Mouse (Mus musculus): ENCODE measurements around the gene Vmn2r89. TPM values are rescaled to one million over a fixed set of nuclear protein-coding genes. Genes with fewer than 3 reads are reported as not detected.
"Not testable (repeated sequence)": the region's sequence is repeated elsewhere in the genome, so short reads cannot be mapped to it uniquely, and the experiment has no call there.

Gene Vmn2r89
- not detected for polyA plus RNA-seq (2012; fragmentation: generic; extraction: Trizol)

DNA sequence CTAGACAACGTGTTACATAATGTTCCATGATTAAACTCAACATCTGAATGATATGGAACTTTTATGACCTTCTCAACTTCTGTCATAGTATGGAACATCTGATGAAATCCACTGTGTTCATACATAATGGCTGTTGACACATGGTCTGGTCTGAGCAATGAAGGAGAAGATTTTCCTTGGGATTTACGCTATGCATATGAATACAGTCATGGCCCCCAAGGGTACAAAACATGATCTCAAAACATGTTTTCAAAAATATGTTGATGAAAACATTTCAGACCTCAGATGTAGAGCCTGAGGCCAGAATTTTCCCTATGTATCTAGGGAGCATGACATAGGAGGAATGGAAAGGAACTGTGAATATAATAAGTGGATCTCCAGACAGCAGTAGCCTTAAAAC, at the start of gene Vmn2r89:
TSS of gene Vmn2r89 (plus strand) at position 301 of the 400 bp plus-strand sequence.
- not testable (repeated sequence) for H3K4me2 ChIP-seq (ENCODE audit: low read depth); H3K27me3 ChIP-seq (ENCODE audit: control insufficient read depth, insufficient read depth, insufficient read length); H3K36me3 ChIP-seq (ENCODE audit: control insufficient read depth, insufficient read depth); H3K4me3 ChIP-seq; H3K79me2 ChIP-seq (ENCODE audit: control insufficient read depth, insufficient read depth); H3ac ChIP-seq (ENCODE audit: control insufficient read depth, insufficient read length)

DNA sequence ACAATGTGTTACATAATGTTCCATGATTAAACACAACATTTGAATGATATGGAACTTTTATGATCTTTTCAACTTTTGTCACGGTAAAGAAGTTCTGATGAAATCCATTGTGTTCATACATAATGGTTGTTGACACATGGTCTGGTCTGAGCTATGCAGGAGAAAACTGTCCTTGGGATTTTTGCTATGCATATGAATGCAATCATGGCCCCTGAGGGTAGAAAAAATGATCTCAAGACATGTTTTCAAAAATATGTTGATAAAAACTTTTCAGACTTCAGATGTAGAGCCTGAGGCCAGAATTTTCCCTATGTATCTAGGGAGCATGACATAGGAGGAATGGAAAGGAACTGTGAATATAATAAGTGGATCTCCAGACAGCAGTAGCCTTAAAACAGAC, 41.1 kb upstream of the Vmn2r89 start, which contains the start of gene Vmn2r88:
TSS of gene Vmn2r88 (plus strand) at position 301 of the 400 bp plus-strand sequence.
- Histone ChIP-seq H3K27me3 (ENCODE audit: control insufficient read depth, insufficient read depth, insufficient read length) (no peaks in the 10 kb centered on the region), H3K79me2 (ENCODE audit: control insufficient read depth, insufficient read depth) (no peaks in the 10 kb centered on the region), H3ac (ENCODE audit: control insufficient read depth, insufficient read length) (no peak within 1 kb of the TSS), H3K4me2 (ENCODE audit: low read depth) (no peak within 1 kb of the TSS), H3K36me3 (ENCODE audit: control insufficient read depth, insufficient read depth) (no peaks in the 10 kb centered on the region), H3K4me3 (no peak within 1 kb of the TSS)
- no peak for TF ChIP-seq USF1 (IDR thresholded peaks at IDR 0.05; ENCODE audit: low read depth)
- TF ChIP-seq MYOD1 (IDR thresholded peaks at IDR 0.05; ENCODE audit: control insufficient read depth in 1 of 3, insufficient read length in 2 of 3, low read depth in 2 of 3), result no peak
- TF ChIP-seq CEBPB (IDR thresholded peaks at IDR 0.05; ENCODE audit: insufficient read depth, poor library complexity, severe bottlenecking), result no peak
- TF ChIP-seq TCF12 (IDR thresholded peaks at IDR 0.05; ENCODE audit: insufficient read depth, poor library complexity, severe bottlenecking), result no peak
- no peak for TF ChIP-seq SRF (IDR thresholded peaks at IDR 0.05; ENCODE audit: control insufficient read depth, insufficient read length, low read depth)
- TF ChIP-seq MYOG (IDR thresholded peaks at IDR 0.05; ENCODE audit: control insufficient read depth in 1 of 3, insufficient read depth in 1 of 3, insufficient read length in 2 of 3, low read depth in 2 of 3), result no peak
- TF ChIP-seq TCF3 (IDR thresholded peaks at IDR 0.05; ENCODE audit: insufficient read length, low read depth), result no peak
- TF ChIP-seq E2F4 (IDR thresholded peaks at IDR 0.05; ENCODE audit: insufficient read depth), result no peak
- no peak for TF ChIP-seq POLR2A (IDR thresholded peaks at IDR 0.05; ENCODE audit: insufficient read length, low read depth)
- TF ChIP-seq REST (IDR thresholded peaks at IDR 0.05; ENCODE audit: insufficient read depth, insufficient read length), result no peak
- TF ChIP-seq MAX (IDR thresholded peaks at IDR 0.05; ENCODE audit: low read depth), result no peak
- TF ChIP-seq POLR2AphosphoS2 (IDR thresholded peaks at IDR 0.05; ENCODE audit: insufficient read length, low read depth), result no peak

DNA sequence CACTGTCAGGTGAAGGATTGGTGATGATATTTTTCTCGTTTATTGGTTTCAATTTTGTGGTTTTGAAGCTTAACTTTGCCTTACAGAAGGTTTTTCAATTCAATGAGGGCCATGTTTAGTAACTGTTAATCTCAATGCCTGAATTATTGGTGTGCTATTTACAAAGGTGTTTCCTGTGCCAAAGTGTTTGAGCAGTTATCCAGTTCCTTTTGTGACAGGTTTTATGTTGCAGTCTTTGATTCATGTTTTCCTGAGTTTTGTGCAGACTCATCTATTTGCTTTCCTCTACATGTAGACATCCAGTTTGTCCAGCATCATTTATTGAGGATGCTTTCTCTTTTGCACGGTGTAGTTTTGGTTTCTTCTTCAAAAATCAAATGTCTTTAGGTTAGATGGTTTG, 27.8 kb upstream of the Vmn2r89 start:
- Histone ChIP-seq H3K79me2 (ENCODE audit: control insufficient read depth, insufficient read depth) (no peaks in the 10 kb centered on the region), H3K4me2 (ENCODE audit: low read depth) (no peak overlapping the region), H3K36me3 (ENCODE audit: control insufficient read depth, insufficient read depth) (no peaks in the 10 kb centered on the region), H3K4me3 (no peak overlapping the region), H3ac (ENCODE audit: control insufficient read depth, insufficient read length) (no peak overlapping the region), H3K27me3 (ENCODE audit: control insufficient read depth, insufficient read depth, insufficient read length) (no peaks in the 10 kb centered on the region)
- TF ChIP-seq USF1 (IDR thresholded peaks at IDR 0.05; ENCODE audit: low read depth) (no peak), E2F4 (IDR thresholded peaks at IDR 0.05; ENCODE audit: insufficient read depth) (no peak), TCF12 (IDR thresholded peaks at IDR 0.05; ENCODE audit: insufficient read depth, poor library complexity, severe bottlenecking) (no peak), REST (IDR thresholded peaks at IDR 0.05; ENCODE audit: insufficient read depth, insufficient read length) (no peak), POLR2A (IDR thresholded peaks at IDR 0.05; ENCODE audit: insufficient read length, low read depth) (no peak), TCF3 (IDR thresholded peaks at IDR 0.05; ENCODE audit: insufficient read length, low read depth) (no peak), POLR2AphosphoS2 (IDR thresholded peaks at IDR 0.05; ENCODE audit: insufficient read length, low read depth) (no peak), MYOD1 (IDR thresholded peaks at IDR 0.05; ENCODE audit: control insufficient read depth in 1 of 3, insufficient read length in 2 of 3, low read depth in 2 of 3) (no peak), CEBPB (IDR thresholded peaks at IDR 0.05; ENCODE audit: insufficient read depth, poor library complexity, severe bottlenecking) (no peak), SRF (IDR thresholded peaks at IDR 0.05; ENCODE audit: control insufficient read depth, insufficient read length, low read depth) (no peak), MAX (IDR thresholded peaks at IDR 0.05; ENCODE audit: low read depth) (no peak)

DNA sequence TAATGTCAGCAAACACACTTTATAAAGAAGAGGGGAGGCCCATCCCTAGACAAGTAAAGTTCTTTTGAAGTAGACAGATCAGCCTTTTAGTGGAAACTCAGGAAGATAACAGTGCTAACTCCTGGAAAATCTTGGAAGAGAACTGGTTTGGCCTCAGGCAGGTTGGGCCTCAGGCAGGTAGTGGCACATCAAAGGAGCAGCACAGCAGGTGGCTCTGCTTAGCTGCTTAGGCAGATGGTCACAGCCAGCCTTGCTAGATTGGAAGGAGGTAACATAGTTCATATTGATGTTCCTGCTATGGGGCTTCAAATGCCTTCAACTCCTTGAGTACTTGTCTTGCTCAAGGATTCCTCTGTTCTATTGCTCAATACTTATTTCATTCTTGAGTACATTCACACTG, 21.5 kb upstream of the Vmn2r89 start:
- H3K27me3 ChIP-seq (ENCODE audit: control insufficient read depth, insufficient read depth, insufficient read length); H3K79me2 ChIP-seq (ENCODE audit: control insufficient read depth, insufficient read depth); H3K4me2 ChIP-seq (ENCODE audit: low read depth); H3ac ChIP-seq (ENCODE audit: control insufficient read depth, insufficient read length); H3K36me3 ChIP-seq (ENCODE audit: control insufficient read depth, insufficient read depth); H3K4me3 ChIP-seq: not testable (repeated sequence)

DNA sequence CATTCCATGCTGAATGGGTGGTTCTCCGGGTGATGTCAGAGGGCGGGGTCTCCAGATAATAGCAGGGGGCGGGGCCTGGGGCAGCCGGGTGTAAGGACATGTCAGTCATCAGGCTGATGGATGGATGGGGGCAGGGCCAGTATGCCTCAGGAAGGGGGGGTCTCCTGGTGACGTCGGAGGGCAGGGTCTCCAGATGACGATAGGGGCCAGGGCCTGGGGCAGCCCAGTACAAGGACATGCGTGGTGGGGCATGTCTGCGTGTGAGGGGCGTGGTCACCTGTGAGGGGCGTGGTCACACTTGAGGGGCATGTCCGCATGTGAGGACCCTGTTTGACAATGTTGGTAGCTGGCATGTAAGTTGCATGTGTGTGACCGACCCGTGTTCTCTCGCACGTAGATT, 17.1 kb upstream of the Vmn2r89 start:
- H3K27me3 ChIP-seq (ENCODE audit: control insufficient read depth, insufficient read depth, insufficient read length), result no peaks in the 10 kb centered on the region
- TF ChIP-seq POLR2AphosphoS2 (IDR thresholded peaks at IDR 0.05; ENCODE audit: insufficient read length, low read depth) (no peak), MYOG (IDR thresholded peaks at IDR 0.05; ENCODE audit: control insufficient read depth in 1 of 3, insufficient read depth in 1 of 3, insufficient read length in 2 of 3, low read depth in 2 of 3) (no peak), TCF12 (IDR thresholded peaks at IDR 0.05; ENCODE audit: insufficient read depth, poor library complexity, severe bottlenecking) (no peak), TCF3 (IDR thresholded peaks at IDR 0.05; ENCODE audit: insufficient read length, low read depth) (no peak), POLR2A (IDR thresholded peaks at IDR 0.05; ENCODE audit: insufficient read length, low read depth) (no peak), USF1 (IDR thresholded peaks at IDR 0.05; ENCODE audit: low read depth) (no peak), MYOD1 (IDR thresholded peaks at IDR 0.05; ENCODE audit: control insufficient read depth in 1 of 3, insufficient read length in 2 of 3, low read depth in 2 of 3) (no peak), MAX (IDR thresholded peaks at IDR 0.05; ENCODE audit: low read depth) (no peak), SRF (IDR thresholded peaks at IDR 0.05; ENCODE audit: control insufficient read depth, insufficient read length, low read depth) (no peak), CEBPB (IDR thresholded peaks at IDR 0.05; ENCODE audit: insufficient read depth, poor library complexity, severe bottlenecking) (no peak), E2F4 (IDR thresholded peaks at IDR 0.05; ENCODE audit: insufficient read depth) (no peak), REST (IDR thresholded peaks at IDR 0.05; ENCODE audit: insufficient read depth, insufficient read length) (no peak)
- H3K4me2 ChIP-seq (ENCODE audit: low read depth), result no peak overlapping the region
- no peaks in the 10 kb centered on the region for H3K79me2 ChIP-seq (ENCODE audit: control insufficient read depth, insufficient read depth)
- H3ac ChIP-seq (ENCODE audit: control insufficient read depth, insufficient read length), result no peak overlapping the region
- H3K4me3 ChIP-seq, result no peak overlapping the region
- no peaks in the 10 kb centered on the region for H3K36me3 ChIP-seq (ENCODE audit: control insufficient read depth, insufficient read depth)

Measured in myocyte (in vitro differentiated cells).